Mouse (Mus musculus): ENCODE results near the gene Hist2h2ac. TPM values are rescaled to one million over a fixed set of nuclear protein-coding genes. Genes with fewer than 3 reads are reported as not detected.
A peak's percentile ranks its signal among the peaks of the same experiment; 100 is the strongest.
"Not testable (repeated sequence)": the region's sequence is repeated elsewhere in the genome, so short reads cannot be mapped to it uniquely, and the experiment has no call there.

Gene Hist2h2ac
- polyA plus RNA-seq, 1 experiment from 2014 or later, result 13.7 TPM

DNA sequence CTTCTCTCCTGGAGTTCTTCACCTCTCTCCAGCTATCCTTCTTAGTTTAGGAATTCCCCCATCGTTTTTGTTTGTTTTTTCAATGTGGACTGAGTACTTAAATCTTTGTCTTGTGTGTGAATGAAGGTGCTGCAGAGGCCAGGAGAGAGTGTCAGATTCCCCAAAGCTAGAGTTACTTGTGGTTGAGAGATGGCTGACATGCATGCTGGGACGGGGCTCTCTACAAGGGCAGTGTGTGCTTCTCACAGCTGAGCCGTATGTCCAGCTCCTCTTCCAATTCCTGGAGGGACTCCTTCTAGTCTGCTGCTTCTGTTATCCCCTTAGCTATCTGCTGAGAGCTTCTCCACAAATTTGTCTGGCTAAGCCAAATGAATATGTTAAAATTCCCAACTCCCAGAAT lies 15.2 kb upstream of the Hist2h2ac start:
- Histone ChIP-seq H3K9me3 (no peaks in the 10 kb centered on the region), H3K36me3 (no peaks in the 10 kb centered on the region), H3K9ac (no peak overlapping the region), H3K27me3 (no peaks in the 10 kb centered on the region), H3K4me2 (no peak overlapping the region), H3K27ac (no peak overlapping the region), H3K4me3 (no peak overlapping the region), H3K4me1 (peaks cover 30% of the 10 kb centered on the region)
- ATAC-seq (ENCODE audit: borderline replicate concordance, extremely low read depth, low FRiP score, low TSS enrichment), result no peak
- 30% methylated on average over 3 of the region's 3 CpGs for WGBS

DNA sequence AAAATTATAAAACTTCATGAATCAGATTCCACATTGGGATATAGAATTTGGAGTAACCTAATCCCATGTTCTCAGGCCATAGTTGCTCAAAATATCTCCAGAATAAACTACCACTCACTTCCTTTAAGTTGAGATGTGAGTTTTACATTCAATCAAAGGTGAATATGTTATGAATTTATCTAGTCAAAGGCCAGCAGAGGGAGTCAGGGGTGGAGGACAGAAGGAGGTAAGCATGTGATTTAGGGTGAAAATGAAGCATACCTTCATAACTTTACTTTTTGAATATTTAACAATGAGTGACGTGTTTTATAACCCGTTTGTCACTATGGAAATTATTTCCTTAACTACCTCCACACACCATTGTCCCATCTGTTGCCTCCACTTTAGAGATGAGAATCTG lies 14.2 kb upstream of the Hist2h2ac start:
- Histone ChIP-seq H3K4me1 (peaks cover 28% of the 10 kb centered on the region), H3K27me3 (no peaks in the 10 kb centered on the region), H3K4me2 (no peak overlapping the region), H3K4me3 (no peak overlapping the region), H3K36me3 (no peaks in the 10 kb centered on the region), H3K9ac (no peak overlapping the region), H3K9me3 (no peaks in the 10 kb centered on the region), H3K27ac (no peak overlapping the region)
- 94% methylated on average over 2 of the region's 2 CpGs for WGBS
- ATAC-seq (ENCODE audit: borderline replicate concordance, extremely low read depth, low FRiP score, low TSS enrichment), result no peak

DNA sequence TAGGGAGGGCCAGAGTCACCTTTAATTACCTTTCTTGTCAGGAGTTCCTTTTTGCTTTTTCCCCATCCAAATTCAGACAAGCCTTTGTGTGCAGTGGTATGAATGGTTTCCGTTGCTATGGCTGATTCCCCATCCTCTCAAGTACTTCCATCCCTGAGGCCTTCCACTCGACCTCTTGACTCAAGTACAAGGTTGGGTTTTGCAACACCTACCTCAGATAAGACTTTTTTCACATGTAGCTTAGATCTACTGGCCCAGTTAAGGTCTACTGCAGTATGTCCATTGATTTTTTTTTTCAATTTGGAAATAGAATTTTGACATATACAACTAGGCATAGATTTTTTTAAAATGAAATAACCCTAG lies 11.1 kb upstream of the Hist2h2ac start:
- Histone ChIP-seq H3K4me3 (no peak overlapping the region), H3K4me1 (peaks cover 24% of the 10 kb centered on the region), H3K36me3 (no peaks in the 10 kb centered on the region), H3K27ac (no peak overlapping the region), H3K9me3 (no peaks in the 10 kb centered on the region), H3K27me3 (no peaks in the 10 kb centered on the region), H3K9ac (no peak overlapping the region), H3K4me2 (no peak overlapping the region)
- ATAC-seq (ENCODE audit: borderline replicate concordance, extremely low read depth, low FRiP score, low TSS enrichment), result no peak
- 37% methylated on average over 2 of the region's 2 CpGs for WGBS

DNA sequence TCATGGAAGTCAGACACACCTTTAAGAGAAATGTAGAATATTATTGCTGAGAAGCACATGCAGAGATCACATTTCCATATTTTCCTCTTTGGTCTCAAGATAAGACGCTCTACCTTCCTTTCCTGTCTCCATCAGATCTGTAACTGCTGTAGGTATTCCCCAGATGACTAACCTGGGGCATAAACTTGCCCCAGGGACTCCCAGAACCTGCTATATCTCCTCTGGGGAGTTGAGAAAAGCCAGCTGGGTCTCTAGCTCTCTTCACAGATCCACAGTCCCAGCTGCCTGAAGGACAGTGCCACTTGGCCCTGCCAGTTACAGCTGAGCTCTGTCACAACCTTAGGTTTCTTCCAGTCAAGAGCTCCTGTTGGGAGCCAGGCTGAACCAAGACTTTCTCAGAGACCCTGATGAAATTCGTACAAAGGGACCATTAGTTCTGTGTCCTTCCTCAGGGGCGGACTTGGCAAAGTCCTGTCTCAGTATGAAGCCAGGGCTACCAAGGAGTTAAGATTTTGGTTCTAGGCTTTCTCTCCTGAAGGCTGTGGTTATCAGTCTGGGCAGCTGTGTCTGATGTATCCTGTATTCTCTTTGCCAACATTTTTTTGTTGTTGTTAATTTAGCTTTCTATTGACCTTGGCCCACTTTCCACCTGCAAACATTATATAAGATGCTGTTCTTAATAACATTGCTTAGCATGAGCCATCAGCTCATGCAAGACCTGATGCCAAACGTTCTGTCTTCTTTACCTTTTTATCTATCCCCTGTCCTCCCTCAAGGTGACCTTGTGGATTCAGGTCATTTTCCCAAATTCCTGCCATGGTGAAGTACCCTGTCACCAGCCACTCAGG lies 10.5 kb upstream of the Hist2h2ac start:
- H3K9me3 ChIP-seq, result no peaks in the 10 kb centered on the region
- peaks cover 19% of the 10 kb centered on the region for H3K4me1 ChIP-seq
- H3K9ac ChIP-seq, result no peak overlapping the region
- ATAC-seq (ENCODE audit: borderline replicate concordance, extremely low read depth, low FRiP score, low TSS enrichment), result no peak
- H3K4me3 ChIP-seq, result no peak overlapping the region
- no peak overlapping the region for H3K4me2 ChIP-seq
- WGBS, result 57% methylated on average over 4 of the region's 4 CpGs
- no peak overlapping the region for H3K27ac ChIP-seq
- no peaks in the 10 kb centered on the region for H3K27me3 ChIP-seq
- no peaks in the 10 kb centered on the region for H3K36me3 ChIP-seq

DNA sequence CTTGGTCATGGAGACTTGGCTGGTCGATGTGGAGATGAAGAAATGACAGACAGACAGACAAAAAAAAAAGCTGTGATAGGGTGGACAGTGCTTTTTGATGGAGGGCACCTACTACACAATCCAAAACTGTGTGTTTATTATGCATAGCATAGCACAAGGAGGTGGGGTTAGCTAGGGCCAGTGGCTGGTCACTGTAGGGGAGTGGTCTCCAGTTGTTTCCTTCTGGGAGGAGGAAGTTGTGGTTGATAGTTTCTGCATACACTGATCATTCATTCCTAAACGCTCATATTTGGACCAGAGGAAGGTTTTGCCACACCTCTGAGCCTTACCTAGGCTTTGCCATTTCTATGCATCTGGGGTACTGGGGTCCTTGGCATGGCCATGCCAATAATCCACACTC lies 9.7 kb upstream of the Hist2h2ac start:
- Histone ChIP-seq H3K4me3 (no peak overlapping the region), H3K4me2 (no peak overlapping the region), H3K27me3 (no peaks in the 10 kb centered on the region), H3K27ac (no peak overlapping the region), H3K9me3 (no peaks in the 10 kb centered on the region), H3K4me1 (peaks cover 16% of the 10 kb centered on the region; the same call in 1 of the 2 replicates), H3K9ac (no peak overlapping the region), H3K36me3 (no peaks in the 10 kb centered on the region)
- ATAC-seq (ENCODE audit: borderline replicate concordance, extremely low read depth, low FRiP score, low TSS enrichment), result no peak
- whole genome bisulfite sequencing, result 62% methylated on average over 2 of the region's 2 CpGs

DNA sequence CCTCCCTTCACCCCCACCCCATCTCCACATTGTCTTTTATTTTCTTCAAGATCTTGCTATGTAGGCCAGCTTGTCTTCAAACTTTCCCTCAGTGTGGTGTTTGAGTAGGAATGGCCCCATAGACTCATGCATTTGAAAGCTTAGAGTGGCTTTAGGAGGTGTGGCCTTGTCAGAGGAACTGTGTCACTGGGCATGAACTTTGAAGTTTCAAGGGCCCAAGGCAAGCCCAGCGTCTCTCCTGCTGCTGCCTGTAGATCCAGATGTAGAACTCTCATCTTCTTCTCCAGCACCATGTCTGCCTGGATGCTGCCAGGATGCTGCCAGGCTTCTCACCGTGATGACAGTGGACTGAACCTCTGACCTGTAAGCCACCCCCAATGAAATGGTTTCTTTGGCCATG lies 8.1 kb upstream of the Hist2h2ac start:
- Histone ChIP-seq H3K27me3 (no peaks in the 10 kb centered on the region), H3K36me3 (no peaks in the 10 kb centered on the region), H3K4me2 (no peak overlapping the region), H3K9ac (no peak overlapping the region), H3K9me3 (no peaks in the 10 kb centered on the region), H3K27ac (no peak overlapping the region), H3K4me1 (peaks cover 16% of the 10 kb centered on the region; the same call in 1 of the 2 replicates), H3K4me3 (no peak overlapping the region)
- WGBS, result 49% methylated on average over 2 of the region's 2 CpGs
- ATAC-seq (ENCODE audit: borderline replicate concordance, extremely low read depth, low FRiP score, low TSS enrichment), result no peak

DNA sequence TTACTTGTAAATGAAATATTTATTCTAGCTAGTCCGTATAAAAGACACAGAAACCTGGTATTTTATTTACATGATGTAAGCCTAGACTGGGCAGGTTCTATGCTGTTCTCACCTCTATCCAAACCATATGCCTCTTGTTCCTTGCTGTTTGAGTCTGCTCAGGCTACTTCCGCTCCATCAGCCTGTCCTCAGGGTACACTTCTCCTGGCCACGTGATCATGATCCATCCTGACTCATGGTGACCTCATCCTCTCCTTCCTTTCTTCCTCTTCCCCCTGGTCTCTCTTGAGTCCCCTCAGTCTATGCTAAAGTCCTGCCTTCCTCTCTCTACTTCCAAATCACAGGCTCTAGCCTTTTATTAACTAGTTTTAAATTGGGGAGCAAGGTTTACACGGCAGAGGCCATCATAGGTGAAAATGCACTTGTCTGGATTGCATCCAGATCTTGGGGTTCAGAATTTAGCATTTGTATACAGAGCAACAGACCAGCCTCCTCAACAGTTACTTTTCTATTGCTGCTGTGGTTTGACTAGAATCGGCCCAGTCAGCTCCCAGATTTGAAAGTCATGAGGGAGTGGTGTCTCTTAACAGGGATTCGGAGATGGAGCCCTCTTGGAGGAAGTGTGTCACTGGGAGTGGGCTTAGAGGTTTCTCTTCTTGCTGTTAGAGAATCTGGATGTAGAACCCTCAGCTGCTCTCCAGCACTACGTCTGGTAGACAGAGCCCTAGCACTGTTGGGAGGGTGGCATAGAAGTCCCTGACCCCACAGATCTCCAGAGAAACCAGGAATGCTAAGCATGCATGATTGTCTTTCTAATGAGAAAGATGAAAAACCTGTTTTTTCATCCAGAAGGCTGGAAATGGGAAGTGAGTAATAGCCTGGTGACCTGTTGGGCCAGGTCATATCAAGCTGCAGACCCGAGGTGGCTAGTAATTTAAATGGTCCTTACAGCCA lies 6.3 kb upstream of the Hist2h2ac start:
- Histone ChIP-seq H3K4me1 (peaks cover 26% of the 10 kb centered on the region), H3K27ac (no peak overlapping the region), H3K4me3 (no peak overlapping the region), H3K9ac (no peak overlapping the region), H3K36me3 (no peaks in the 10 kb centered on the region), H3K4me2 (no peak overlapping the region), H3K9me3 (no peaks in the 10 kb centered on the region), H3K27me3 (no peaks in the 10 kb centered on the region)
- 0 out of 2 replicates have a peak, but pooled peaks have one; percentile 21 for ATAC-seq (ENCODE audit: borderline replicate concordance, extremely low read depth, low FRiP score, low TSS enrichment)
- WGBS, result 46% methylated on average over 8 of the region's 8 CpGs

DNA sequence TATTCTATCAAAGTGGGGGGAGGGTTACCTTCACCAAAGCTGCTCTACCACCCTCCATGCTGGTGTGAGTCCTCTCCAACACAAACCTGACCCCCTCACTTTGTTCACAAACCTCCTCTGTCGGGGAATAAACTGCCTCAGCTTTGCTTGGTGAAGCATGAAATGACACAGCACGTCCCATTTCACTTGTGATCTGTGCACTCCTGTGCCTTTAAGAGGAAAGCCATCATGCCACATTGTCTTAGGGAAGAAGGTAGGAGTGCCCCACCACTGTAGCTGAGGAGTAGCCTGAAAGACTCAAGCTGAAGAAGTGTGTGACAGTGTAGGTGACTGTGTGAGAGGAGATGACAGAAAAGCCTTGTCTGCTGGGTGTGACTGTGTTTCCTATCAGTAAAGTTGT lies 4.7 kb upstream of the Hist2h2ac start:
- no peak overlapping the region for H3K27ac ChIP-seq
- 46% methylated on average over 2 of the region's 2 CpGs for WGBS
- no peaks in the 10 kb centered on the region for H3K36me3 ChIP-seq
- no peak overlapping the region for H3K4me2 ChIP-seq
- no peaks in the 10 kb centered on the region for H3K9me3 ChIP-seq
- peaks cover 28% of the 10 kb centered on the region for H3K4me1 ChIP-seq
- H3K4me3 ChIP-seq, result no peak overlapping the region
- H3K9ac ChIP-seq, result no peak overlapping the region
- no peaks in the 10 kb centered on the region for H3K27me3 ChIP-seq
- ATAC-seq (ENCODE audit: borderline replicate concordance, extremely low read depth, low FRiP score, low TSS enrichment), result no peak

DNA sequence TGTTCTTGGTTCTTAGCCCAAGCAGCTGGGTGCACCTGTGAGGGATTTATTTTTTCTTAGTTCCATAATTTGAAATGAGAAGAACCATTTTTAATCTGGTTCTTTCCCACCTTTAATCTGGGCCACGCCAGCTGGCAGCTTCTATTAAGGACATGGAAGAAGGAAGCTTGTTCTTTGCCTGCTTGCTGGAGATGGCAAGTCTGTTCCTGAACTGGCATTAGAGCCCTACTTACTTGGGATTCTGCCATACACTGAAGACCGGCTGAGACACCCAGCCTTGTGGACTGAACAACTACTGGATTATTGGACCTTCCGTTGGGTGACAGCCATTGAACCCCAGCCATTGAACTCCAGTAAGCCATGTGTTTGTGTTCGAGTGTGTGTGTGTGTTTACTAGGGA lies 2.1 kb upstream of the Hist2h2ac start:
- ATAC-seq (ENCODE audit: borderline replicate concordance, extremely low read depth, low FRiP score, low TSS enrichment), result no peak
- no peaks in the 10 kb centered on the region for H3K9me3 ChIP-seq
- no peaks in the 10 kb centered on the region for H3K27me3 ChIP-seq
- WGBS, result 91% methylated on average over 4 of the region's 4 CpGs
- no peak overlapping the region for H3K27ac ChIP-seq
- H3K9ac ChIP-seq, result no peak overlapping the region
- peak overlapping the region; percentile 89 for H3K4me2 ChIP-seq
- H3K36me3 ChIP-seq, result no peaks in the 10 kb centered on the region
- H3K4me1 ChIP-seq, result peaks cover 37% of the 10 kb centered on the region
- H3K4me3 ChIP-seq, result no peak overlapping the region

DNA sequence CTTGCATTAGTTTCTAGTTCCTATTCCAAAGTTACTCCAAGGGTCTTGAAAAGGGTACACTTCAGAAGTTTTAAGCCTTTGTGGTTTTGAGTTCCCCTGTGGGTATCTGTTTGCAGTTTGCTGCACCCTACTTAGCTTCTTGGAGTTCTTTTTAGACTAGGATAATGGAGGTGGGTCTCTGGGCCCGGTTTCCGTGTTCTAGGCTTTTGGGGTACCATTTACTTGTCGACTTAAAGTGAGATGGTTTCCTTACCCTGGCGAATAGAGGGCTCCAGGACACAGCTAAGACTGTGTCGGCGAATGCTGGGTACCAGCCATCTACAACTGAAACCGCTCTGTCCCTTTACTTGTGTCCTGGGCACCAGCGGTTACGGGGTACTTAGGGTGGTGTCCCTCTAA lies 959 bp upstream of the Hist2h2ac start:
- Histone ChIP-seq H3K9me3 (no peaks in the 10 kb centered on the region), H3K27ac (peak overlapping the region; percentile 97), H3K4me1 (peaks cover 27% of the 10 kb centered on the region), H3K9ac (peak overlapping the region; percentile 55), H3K36me3 (no peaks in the 10 kb centered on the region), H3K4me3 (peak overlapping the region; percentile 55), H3K4me2 (peak overlapping the region; percentile 89), H3K27me3 (no peaks in the 10 kb centered on the region)
- ATAC-seq (ENCODE audit: borderline replicate concordance, extremely low read depth, low FRiP score, low TSS enrichment), result no peak
- 19% methylated on average over 9 of the region's 9 CpGs for WGBS

DNA sequence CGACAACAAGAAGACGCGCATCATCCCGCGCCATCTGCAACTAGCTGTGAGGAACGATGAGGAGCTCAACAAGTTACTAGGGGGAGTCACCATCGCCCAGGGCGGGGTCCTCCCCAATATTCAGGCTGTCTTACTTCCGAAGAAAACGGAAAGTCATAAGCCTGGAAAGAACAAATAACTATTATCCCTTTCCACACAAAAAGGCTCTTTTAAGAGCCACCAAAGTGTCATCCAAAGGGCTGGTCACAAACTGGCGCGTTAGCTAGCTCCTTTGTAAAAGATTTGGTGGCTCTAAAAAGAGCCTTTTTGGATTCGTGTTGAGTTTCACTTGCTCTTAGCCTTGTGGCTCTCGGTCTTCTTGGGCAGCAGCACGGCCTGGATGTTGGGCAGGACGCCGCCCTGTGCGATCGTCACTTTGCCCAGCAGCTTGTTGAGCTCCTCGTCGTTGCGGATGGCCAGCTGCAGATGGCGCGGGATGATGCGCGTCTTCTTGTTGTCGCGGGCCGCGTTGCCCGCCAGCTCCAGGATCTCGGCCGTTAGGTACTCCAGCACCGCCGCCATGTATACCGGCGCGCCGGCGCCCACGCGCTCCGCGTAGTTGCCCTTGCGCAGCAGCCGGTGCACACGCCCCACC lies 432 bp downstream of the Hist2h2ac start:
- not testable (repeated sequence) for H3K36me3 ChIP-seq; H3K27me3 ChIP-seq; H3K9me3 ChIP-seq; ATAC-seq (ENCODE audit: borderline replicate concordance, extremely low read depth, low FRiP score, low TSS enrichment)
- H3K4me1 ChIP-seq, result peaks cover 27% of the 10 kb centered on the region
- WGBS, result under 1% methylated on average over 44 of the region's 47 CpGs
- peak overlapping the region; percentile 97 for H3K27ac ChIP-seq
- peak overlapping the region; percentile 89 for H3K4me2 ChIP-seq
- H3K9ac ChIP-seq, result peak overlapping the region; percentile 90
- H3K4me3 ChIP-seq, result peak overlapping the region; percentile 55

Data from lung, embryonic 15.5 days (tissue).